Mouse (Mus musculus): ENCODE results near the gene Kxd1.
"Not testable (repeated sequence)": the region's sequence is repeated elsewhere in the genome, so short reads cannot be mapped to it uniquely, and the experiment has no call there.

Gene Kxd1

DNA sequence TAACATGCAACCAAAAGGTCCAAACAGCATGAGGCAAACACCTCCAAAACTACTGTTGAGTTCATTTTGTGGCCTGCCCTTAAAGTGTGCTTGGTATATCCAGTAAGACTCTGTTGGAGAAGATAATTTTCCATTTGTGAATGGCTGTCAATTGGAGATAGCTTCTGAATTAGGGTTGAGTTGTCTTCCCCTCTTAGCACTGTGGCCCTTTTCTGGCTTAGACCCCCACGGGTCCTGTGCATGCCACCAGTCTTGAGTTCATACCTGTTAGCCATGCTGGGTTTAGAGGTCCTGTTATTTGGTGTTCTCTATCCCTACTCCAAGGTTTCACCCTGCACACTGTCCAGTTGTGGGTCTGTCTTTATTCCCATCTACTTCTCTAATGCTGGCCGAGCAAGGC lies 16.0 kb downstream of the Kxd1 start:
- DNase-seq, result no peak

DNA sequence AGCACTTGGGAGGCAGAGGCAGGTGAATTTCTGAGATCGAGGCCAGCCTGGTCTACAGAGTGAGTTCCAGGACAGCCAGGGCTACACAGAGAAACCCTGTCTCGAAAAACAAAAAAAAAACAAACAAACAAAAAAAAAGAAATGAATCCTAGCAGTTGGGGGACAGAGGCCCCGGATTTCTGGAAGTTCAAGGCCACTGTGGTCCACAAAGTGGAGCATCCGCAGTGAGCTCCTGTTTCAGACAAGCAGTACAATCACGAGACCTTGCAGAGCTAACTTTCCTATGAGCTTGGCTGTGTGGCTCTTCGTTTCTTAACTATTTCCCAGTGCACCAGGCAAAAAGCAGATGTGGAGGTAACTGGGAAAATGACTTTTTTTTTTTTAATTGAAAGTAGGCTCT lies 16.6 kb downstream of the Kxd1 start:
- not testable (repeated sequence) for DNase-seq

DNA sequence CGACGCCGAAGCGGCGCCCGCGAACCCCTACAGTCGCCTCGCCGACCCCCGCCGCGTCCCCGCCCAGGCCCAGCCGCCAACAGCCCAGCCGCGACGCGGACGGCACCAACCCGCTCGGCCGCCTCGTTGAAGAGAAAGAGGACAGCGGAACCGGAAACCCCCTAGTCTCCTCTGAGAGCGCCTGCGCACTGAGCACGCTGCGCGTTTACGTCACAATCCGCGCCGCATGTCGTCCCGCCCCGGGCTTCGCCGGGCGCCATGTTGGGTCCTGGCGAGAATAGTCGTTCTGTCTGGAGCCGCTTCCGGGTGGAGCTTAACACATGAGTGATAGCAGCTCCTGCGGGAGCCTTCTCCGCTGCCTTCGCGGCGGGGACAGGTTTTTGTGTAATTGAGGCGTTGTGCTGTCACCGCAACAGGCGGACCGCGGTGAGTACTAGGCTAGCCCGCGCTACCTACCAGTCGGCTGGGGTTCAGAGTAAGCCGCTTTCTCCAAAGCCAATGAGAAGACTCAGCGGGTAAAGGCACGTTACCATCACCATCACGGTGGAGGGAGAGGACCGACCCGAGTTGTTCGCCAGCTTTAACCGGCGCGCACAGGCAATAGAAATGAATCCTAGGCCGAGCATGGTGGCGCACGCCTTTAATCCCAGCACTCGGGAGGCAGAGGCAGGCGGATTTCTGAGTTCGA lies 17.4 kb downstream of the Kxd1 start, which contains the start of gene Uba52:
Uba52 (minus strand) TSS at position 574 of the 688 bp plus-strand sequence.
- peak; percentile 97 for DNase-seq

DNA sequence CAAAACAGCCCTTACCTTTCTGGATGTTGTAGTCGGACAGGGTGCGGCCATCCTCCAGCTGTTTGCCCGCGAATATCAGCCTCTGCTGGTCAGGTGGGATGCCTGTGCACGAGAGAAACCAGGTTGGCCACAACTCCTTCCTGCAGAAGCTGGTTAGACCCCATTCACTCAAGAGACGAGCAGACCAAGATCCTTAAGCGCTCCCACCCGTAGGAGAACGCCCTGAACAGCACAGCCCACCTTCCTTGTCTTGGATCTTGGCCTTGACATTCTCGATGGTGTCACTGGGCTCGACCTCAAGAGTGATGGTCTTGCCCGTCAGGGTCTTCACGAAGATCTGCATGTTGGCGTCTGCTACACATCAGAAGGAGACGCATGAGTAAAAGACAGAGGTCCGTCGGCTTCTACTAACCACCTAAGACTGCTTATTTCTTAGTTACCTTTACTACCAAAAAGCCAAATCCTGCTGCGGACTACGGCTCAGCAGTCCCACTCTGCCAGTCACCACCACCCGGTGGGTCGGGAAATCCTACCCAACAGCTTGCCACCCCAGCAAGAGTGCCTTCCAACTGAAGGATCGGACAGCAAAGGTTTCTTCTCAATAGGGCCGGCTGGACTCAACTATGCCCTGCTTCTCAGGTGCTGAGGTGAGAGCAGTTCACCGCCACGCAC lies 18.3 kb downstream of the Kxd1 start:
- DNase-seq, result no peak

DNA sequence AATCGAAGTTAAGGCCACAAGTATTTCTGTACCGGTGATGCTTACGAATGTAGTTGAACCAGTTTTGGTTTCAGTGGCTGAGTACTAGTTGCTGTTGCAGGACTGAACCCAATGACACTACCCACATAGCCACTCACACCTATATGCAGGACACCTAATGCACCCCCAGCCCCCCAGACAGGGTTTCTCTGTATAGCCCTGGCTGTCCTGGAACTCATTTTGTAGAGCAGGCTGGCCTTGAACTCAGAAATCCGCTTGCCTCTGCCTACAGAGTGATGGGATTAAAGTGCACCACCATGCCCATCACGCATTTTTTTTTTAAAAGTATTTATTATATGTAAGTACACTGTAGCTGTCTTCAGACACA lies 20.7 kb downstream of the Kxd1 start:
- DNase-seq, result no peak

DNA sequence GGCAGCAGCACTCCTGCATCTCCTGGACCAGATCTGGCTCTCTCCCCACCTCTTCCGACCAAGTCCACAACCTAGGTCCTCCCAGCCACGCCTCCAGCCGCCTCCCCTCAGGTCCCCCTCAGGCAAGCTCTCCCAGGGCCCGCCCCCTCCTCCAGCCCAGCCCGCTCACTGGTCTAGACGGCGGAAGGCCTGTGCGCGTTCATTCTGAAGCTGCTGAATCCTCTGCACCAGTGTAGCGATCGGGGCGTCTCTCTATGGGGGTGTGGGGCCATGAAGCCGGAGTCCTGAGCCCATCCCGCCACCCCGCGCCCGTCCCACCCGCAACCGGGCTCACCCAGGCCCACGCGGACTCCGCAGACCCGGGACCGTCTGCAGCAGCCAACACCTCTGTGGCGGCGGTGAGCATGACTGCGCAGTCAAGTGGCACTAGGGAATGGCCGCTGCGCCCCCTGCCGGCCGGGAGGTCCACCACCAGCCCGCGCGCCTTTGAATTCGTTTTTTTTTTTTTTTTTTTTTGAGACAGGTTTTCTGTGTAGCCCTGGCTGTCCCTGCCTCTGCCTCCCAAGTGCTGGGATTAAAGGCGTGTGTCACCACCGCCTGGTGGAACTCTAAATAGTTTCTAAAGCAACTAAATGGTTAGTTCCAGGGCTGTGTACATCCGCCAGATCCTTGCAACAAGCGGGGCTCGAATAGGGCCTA lies 21.3 kb downstream of the Kxd1 start, which contains the start of gene Rex1bd:
Rex1bd (minus strand) TSS at position 425 of the 699 bp plus-strand sequence.
- DNase-seq, result peak; percentile 95

DNA sequence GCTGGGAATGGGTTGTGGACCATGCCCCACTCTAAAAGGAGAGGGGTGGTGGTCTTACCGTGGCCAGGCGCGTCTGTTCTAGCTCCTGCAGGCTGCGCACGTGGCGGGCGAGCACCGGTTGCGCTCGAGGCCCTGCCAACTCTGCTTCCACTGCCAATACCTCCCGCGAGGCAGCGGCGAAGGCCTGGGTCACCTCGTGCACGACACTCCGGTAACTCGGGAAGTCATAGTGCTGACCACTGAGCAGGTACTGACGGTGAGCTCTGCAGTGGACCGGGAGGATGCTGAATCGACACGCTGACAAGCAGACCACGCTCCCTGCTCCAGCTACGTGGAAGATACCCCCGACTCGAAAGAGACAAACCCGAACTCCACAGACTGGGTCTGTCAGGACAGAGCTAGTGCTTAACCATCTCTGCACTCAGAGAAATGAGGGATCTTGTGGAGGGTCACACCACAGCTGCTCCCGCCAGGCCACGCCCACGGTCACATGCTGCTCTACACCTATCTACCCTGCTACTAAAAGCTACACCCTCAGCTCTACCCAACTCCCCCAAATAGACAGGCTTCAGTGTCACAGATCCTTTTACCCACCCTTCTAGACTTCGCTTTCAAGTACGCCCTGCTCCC lies 21.9 kb downstream of the Kxd1 start:
- DNase-seq, result no peak

DNA sequence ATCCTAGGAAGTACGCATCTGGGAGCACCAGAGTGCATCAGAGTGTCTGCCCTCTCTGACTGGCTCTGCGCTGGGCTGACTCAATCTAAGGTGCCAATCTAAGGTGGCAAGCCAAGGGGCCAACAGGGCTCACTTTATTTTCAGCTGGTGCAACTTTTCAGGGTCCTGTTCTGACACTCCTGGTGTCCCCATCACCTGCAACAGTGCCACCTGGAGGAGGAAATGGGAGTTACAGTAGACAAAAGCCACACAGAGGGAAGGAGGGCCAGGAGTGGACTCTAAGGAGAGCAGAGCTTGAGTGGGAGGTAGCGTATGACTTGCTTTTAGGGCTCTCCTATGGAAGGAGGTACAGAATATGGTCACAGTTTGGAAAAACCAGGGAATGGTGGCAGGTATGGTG lies 22.9 kb downstream of the Kxd1 start:
- DNase-seq, result peak; percentile 69

DNA sequence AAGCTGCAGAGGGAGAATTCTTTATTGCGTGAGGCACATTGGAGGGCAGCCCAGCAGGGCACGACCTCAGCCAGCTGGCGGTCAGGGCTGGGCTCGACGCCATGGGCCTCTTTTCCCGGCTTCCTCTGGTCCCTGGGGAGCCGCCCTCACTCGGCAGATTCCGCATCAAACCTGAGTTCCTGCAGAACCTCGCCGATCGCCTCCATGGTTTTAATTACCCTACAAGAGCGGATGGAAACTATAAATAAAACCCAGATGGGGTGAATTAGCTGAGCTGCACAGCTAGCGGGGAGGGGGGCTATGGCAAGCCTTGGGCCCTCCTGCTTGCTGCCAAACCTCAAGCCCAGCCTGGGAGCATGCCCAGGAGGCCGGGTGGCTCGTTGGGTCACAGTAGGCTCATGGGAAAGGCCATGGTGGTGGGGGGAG lies 23.5 kb downstream of the Kxd1 start:
- peak; percentile 56 for DNase-seq

DNA sequence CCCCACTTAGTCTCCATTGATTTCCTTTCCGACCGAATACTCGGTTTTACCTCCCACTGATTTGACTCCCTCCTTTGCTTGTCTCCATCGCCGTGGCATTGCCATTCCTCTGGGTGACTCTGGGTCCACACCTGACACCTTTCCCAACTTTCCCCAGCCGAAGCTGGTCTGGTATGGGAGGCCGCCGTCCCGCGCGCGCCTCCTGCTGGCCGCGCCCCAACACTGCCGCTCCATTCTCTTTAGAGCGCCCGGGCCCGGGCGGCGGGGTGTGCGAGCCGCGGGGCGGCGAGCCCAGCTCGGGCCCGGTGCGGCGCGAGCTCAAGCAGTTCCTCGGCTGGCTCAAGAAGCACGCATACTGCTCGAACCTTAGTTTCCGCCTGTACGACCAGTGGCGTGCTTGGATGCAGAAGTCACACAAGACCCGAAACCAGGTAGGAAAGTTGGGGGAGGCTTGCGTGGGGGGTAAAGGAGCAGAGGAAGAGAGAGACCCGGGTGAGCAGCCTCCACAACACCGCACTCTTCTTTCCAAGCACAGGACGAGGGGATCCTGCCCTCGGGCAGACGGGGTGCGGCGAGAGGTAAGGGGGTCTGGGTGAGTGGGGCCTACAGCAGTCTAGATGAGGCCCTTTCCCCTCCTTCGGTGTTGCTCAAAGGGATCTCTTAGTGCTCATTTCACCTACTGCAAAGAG lies 24.6 kb downstream of the Kxd1 start:
- no peak for DNase-seq

DNA sequence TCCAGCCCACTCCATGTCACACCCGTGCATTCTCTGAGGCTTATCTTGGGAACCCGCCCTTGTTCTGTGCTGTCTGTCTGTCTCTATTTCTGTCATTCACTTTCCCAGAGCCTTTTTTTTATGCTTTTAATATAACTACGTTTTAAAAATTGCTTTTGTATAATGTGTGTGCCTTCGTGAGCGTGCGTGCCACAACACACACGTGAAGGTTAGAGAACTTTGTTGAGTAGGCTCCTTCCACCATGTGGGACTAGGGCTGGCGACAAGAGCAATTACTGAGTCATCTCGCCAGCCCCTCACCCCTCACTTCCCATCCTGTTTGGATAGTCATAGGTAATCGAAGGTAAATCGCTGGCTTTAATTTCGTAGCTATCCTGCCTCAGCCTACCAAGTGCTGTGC lies 25.2 kb downstream of the Kxd1 start:
- no peak for DNase-seq

DNA sequence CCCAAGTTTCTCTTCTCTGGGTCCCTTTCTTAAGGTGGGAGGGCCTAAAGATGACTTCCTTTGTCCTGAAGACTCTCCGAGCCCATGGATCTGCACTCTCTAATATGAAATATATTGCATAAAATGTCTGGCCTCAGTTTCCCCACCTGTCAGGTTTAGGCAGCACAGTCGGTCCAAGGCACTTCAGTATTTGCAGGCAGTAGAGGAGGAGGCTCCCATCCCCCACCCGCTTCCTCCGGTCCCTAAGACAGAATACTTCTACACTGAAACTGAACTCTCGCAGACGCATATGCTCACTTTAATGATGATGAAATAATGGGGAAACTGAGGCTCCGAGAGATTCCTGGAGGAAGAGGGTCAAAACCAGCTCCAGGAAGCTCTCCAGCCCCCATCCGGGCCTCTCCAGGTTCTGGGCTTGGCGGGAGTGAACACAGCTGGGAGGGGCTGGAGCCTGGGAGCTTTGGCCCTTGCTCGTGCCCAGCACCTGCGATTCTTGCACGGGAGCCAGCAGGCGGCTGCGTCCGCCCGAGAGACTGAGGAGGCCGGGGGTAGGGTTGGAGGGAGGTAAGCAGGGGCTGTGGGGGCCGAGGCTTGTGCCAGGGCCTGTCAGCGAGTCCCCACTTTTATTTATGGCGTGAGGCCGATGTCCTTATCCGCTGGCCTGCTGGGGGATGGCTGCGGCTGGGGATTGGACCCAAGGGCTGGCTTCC lies 25.8 kb downstream of the Kxd1 start:
- no peak for DNase-seq

DNA sequence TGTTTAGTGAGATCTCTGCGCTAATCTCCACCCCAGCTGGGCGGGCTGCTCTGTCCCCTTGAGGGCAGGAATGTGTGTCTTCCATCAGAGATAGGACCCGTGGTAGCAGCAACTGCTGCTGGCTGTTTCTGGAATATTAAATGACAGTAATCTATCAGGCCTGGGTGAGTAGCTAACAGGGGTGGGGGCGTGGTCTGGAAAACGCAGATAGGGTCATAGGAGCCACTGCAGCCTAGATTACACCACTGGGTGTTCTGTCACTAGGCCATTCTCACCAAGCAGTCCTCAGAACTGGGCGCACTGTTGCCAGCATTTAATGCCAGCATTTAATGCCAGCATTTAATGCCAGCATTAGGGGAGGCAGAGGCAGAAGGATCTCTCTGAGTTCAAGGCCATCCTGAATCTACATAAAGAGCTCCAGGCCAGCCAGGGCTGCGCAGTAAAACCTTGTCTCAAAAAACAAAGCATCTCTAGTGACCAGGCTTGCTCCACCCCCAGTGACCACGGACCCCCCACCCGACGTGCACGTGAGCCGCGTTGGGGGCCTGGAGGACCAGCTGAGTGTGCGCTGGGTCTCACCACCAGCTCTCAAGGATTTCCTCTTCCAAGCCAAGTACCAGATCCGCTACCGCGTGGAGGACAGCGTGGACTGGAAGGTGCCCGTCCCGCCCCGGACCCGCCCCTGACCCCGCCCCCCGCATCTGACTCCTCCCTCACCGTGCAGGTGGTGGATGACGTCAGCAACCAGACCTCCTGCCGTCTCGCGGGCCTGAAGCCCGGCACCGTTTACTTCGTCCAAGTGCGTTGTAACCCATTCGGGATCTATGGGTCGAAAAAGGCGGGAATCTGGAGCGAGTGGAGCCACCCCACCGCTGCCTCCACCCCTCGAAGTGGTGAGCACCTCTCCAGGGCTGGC lies 27.1 kb downstream of the Kxd1 start:
- no peak for DNase-seq

DNA sequence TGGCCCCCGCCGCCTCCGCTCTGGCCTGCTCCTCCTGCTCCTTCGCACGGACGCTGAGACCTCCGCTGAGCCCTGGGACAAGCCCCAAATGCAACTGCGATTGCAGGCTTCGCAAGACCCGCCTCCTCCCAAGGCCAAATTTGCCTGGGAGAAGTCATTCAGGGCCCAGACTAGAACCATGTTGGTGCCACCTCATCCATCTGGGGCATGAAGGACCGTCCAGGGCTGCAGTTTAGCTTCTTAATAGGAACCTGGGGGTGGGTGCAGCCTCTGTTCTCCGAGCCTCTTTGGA lies 32.0 kb downstream of the Kxd1 start:
- DNase-seq, result no peak

DNA sequence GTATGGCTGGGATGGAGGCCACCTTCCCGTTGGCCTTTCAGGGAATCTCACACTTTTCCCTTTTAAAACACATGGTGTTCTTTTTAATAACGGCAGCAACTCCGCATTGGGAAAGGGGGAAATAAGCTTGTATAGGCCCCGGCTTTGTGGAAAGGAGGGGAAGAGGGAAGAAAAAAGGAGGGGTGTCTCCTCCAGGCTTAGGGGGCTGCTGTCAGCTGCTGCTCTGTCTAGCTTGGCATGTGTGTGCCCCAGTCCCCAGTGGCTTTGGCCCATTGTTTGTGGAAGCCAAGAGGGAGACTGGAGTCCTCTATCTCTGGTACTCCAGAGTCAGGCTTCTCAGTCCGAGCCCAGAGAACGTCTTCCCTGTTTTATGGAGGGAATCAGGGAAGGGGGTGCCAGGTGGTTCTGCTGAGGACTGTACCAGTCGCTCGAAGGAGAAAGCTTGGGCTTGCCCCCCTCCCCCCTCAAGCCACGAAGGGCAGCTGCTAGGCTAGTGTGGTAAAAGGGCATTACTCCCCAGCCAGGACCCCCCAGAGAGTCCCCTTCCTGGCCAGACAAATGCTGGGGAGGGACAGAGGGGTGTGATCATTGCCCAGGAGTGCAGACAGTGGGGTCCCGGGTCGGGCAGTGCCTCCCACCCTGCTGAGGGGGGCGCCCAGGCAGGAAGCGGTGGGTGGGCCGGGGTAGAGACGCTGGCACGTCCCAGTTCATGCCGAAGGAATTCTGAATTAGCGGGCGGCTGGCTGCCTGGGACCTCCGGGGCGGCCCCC lies 32.6 kb downstream of the Kxd1 start:
- no peak for DNase-seq

DNA sequence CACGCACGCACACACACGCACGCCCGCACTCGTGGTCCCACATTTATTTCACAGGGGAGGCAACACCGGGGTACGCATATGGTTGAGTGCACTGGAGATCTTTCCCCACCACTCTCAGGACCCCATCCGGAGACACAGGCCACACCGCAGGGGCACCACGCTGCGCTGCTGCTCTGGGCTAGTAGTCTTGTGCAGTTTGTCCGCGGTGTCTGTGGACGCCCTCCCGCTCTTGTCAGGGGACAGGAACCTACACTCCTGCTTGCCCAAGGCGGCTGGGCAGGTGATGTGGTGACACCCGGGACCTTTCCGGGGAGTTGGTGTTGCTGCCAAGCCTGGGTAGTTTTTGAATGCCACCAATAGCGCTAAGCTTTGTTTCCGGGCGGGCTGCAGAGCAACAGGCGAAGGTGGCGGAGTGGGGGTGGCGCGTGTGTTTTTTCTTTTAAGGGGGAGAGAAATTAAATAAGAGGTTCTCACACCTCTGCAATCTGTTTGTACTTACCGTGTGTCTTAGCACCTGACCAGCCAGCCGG lies 33.3 kb downstream of the Kxd1 start:
- no peak for DNase-seq

DNA sequence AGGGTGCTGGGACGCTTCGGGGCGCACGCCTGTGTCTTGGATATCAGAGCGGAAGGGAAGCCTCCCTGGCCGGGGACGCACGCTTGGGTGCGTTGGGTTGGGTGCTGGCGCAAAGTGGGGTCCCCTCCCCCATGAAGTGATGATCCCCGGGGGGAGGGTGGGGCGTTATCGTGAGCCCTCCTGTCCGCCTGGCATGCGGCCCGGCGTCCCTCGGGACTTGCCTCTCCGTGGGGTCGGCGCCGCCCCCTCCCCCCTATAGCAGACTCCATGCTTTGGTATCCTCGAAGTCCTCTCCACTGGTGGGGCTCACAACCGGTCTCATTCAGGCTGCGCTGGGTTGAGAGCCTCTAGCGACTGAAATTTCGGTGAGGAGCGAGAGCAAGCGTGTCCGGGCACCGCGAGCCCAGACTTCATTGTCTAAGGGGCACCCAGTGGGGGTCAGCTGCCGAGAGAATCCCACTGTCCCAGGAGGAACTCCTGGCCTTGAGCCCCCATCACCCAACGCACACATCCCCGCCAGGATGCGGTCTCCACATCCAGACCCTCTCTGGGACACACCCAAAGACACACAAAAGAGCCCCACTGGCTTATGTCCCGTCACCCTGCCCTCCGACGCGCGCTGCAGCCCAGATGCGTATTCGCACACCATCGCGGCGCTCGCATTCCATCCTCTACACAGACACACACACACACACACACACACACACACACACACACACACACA lies 33.9 kb downstream of the Kxd1 start:
- no peak for DNase-seq

DNA sequence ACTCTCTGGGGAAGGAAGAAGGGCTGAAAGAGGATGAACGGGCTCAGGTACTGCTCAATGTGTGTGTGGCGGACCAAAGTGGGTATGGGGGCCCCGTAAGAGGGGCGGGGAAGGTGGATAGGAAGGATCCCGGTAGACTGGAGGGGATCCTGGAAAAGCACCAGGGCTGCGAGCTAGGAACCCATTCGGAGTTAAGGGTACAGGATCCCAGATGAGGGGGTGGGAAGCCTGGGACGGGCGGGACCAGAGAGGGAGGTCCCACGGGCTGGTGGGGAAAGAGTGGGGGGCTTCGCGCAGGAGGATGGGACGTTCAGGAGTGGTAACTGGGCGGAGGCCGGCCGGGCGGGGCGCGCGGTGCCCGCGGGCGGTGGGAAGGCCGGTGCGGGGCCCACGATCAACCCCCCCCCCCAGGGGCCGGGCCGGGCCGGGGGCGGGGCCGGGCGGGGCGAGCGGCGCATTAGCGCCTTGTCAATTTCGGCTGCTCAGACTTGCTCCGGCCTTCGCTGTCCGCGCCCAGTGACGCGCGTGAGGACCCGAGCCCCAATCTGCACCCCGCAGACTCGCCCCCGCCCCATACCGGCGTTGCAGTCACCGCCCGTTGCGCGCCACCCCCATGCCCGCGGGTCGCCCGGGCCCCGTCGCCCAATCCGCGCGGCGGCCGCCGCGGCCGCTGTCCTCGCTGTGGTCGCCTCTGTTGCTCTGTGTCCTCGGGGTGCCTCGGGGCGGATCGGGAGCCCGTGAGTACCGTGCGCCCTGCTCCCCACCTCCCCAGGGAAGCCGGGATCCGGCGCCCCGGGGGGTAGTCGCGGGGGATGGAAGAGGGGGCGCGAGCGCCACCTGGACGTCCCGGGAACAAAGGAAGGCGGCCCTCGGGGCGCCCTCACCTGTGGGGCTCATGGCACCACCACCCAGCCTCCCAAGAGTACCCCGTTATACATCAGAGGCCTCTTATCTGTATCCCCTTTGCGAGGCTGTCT lies 34.8 kb downstream of the Kxd1 start, which contains the start of gene Crlf1:
Crlf1 (plus strand) TSS at position 495 of the 977 bp plus-strand sequence.
- no peak for DNase-seq
